Mouse (Mus musculus) inflammation-experienced regulatory T-cells, adult 16 weeks (primary cell): ENCODE data around the gene Lman2. TPM values are rescaled to one million over a fixed set of nuclear protein-coding genes. Genes with fewer than 3 reads are reported as not detected.

ENCODE experiments used
- polyA plus RNA-seq: library from polyadenylated mRNA; unstranded; fragments of 100-300 nt; shearing (Covaris generic); gene quantifications from one replicate; pipeline ENCODE4 v1.2.1, GENCODE M21; 2017

Lman2 gene
- polyA plus RNA-seq = 198 TPM

GRCm38 (mm10) chr13:55362453-55363060, at the start of gene Lman2:
Gene Lman2 (minus strand): TSS chr13:55362783.

GRCm38 (mm10) chr13:55398088-55398487, 35.5 kb upstream of the Lman2 start, which contains the start of gene Slc34a1:
Gene Slc34a1 (plus strand): TSS chr13:55398187.

GRCm38 (mm10) chr13:55369531-55370114, 7.0 kb upstream of the Lman2 start, which contains the start of gene Rgs14:
Gene Rgs14 (plus strand): TSS chr13:55369732.

GRCm38 (mm10) chr13:55329683-55330566, 32.7 kb downstream of the Lman2 start, which contains the start of gene Mxd3:
Gene Mxd3 (minus strand): TSS chr13:55329823.

GRCm38 (mm10) chr13:55321434-55322129, 41.0 kb downstream of the Lman2 start, which contains the start of gene Rab24:
Gene Rab24 (minus strand): TSS chr13:55321946.

GRCm38 (mm10) chr13:55319931-55320533, 42.6 kb downstream of the Lman2 start, which contains the start of gene Prelid1:
Gene Prelid1 (plus strand): TSS chr13:55320500.

Other genes with a start within 250 kb of the Lman2 start
- gene Gm17617, start 229.2 kb downstream of the Lman2 start, polyA plus RNA-seq = not detected
- not detected for gene Fgfr4, start 210.1 kb downstream of the Lman2 start, polyA plus RNA-seq
- gene Nsd1, start 153.0 kb downstream of the Lman2 start, polyA plus RNA-seq = 87.7 TPM
- 399 TPM for gene Prelid1, start 42.3 kb downstream of the Lman2 start, polyA plus RNA-seq
- gene Rab24, start 40.8 kb downstream of the Lman2 start, polyA plus RNA-seq = 21.6 TPM
- gene Mxd3, start 33.0 kb downstream of the Lman2 start, polyA plus RNA-seq = 4.0 TPM
- gene Rgs14, start 6.9 kb upstream of the Lman2 start, polyA plus RNA-seq = 179 TPM
- not detected for gene Slc34a1, start 35.4 kb upstream of the Lman2 start, polyA plus RNA-seq
- not detected for gene Pfn3, start 52.4 kb upstream of the Lman2 start, polyA plus RNA-seq
- not detected for gene F12, start 64.0 kb upstream of the Lman2 start, polyA plus RNA-seq
- 18.2 TPM for gene Grk6, start 82.3 kb upstream of the Lman2 start, polyA plus RNA-seq
- gene Prr7, start 101.5 kb upstream of the Lman2 start, polyA plus RNA-seq = not detected
- gene Dbn1, start 125.3 kb upstream of the Lman2 start, polyA plus RNA-seq = not detected
- gene Pdlim7, start 150.9 kb upstream of the Lman2 start, polyA plus RNA-seq = 16.1 TPM
- gene Dok3, start 166.5 kb upstream of the Lman2 start, polyA plus RNA-seq = 2.6 TPM
- gene Ddx41, start 173.9 kb upstream of the Lman2 start, polyA plus RNA-seq = 101 TPM
- 30.0 TPM for gene Fam193b, start 208.3 kb upstream of the Lman2 start, polyA plus RNA-seq
- gene Tmed9, start 210.9 kb upstream of the Lman2 start, polyA plus RNA-seq = 296 TPM
- gene B4galt7, start 237.1 kb upstream of the Lman2 start, polyA plus RNA-seq = 49.6 TPM